Comparison of ENCODE assay signal across 30 mouse cellular contexts in genomic region chr17:80488918-80489317, GRCm38 (mm10). TPM values are rescaled to one million over a fixed set of nuclear protein-coding genes. Genes with fewer than 3 reads are reported as not detected.
A peak's percentile ranks its signal among the peaks of the same experiment; 100 is the strongest.
DNase-seq lines count a peak whose midpoint lies in the region; ATAC-seq and TF ChIP-seq lines count a peak whose summit lies in the region.
"Had no signal": no experiment of that assay in that cellular context is flagged by ENCODE, and none has a peak within 500 bp of the region (broad histone marks: within the 10 kb centered on the region; RNA-seq: fewer than 3 reads in every experiment).

No protein-coding gene starts in this region.

- no peaks in the 10 kb centered on the region for H3K9me3 ChIP-seq in kidney, embryonic 14.5 days (ENCODE audit: control insufficient read depth, low read length)
- H3K9me3 ChIP-seq in lung, embryonic 14.5 days (ENCODE audit: low read depth, low read length) = no peaks in the 10 kb centered on the region
- H3K9me3 ChIP-seq in lung, postnatal 0 days (ENCODE audit: low read length) = no peaks in the 10 kb centered on the region
- H3K9me3 ChIP-seq: embryonic facial prominence, embryonic 13.5 days; G1E; hindbrain, embryonic 10.5 days; intestine, embryonic 15.5 days; limb, embryonic 15.5 days; midbrain, embryonic 13.5 days had no signal

- TF ChIP-seq POLR2A in kidney, adult 2 months (IDR thresholded peaks at IDR 0.05; ENCODE audit: low read depth, low read length) = no peak
- no peak for TF ChIP-seq POLR2A in brain, embryonic 14.5 days (IDR thresholded peaks at IDR 0.05; ENCODE audit: borderline replicate concordance, extremely low read depth, insufficient read depth, insufficient read length, poor library complexity, severe bottlenecking)

- 43% methylated on average over 3 of the region's 3 CpGs for WGBS in kidney, adult 2 months
- WGBS in kidney, embryonic 14.5 days = 68% methylated on average over 3 of the region's 3 CpGs
- 45% methylated on average over 3 of the region's 3 CpGs for WGBS in lung, embryonic 14.5 days
- WGBS in lung, postnatal 0 days = 30% methylated on average over 3 of the region's 3 CpGs

- intact Hi-C loops in heart, postnatal 14 days (cut with DNase I) = no loop called here

- no peak overlapping the region for H3K4me3 ChIP-seq in kidney, adult 2 months (ENCODE audit: insufficient read depth, low read depth, low read length)
- no peak overlapping the region for H3K4me3 ChIP-seq in kidney, embryonic 14.5 days (ENCODE audit: low read length)
- H3K4me3 ChIP-seq in lung, embryonic 14.5 days (ENCODE audit: low read depth, low read length) = no peak overlapping the region
- H3K4me3 ChIP-seq in lung, postnatal 0 days (ENCODE audit: low read depth, low read length) = no peak overlapping the region
- H3K4me3 ChIP-seq: embryonic facial prominence, embryonic 13.5 days; hindbrain, embryonic 10.5 days; intestine, embryonic 15.5 days; limb, embryonic 15.5 days; megakaryocyte, embryonic 14.5 days; midbrain, embryonic 13.5 days had no signal

- no peak overlapping the region for H3K27ac ChIP-seq in kidney, adult 2 months (ENCODE audit: insufficient read depth, low read depth, low read length)
- H3K27ac ChIP-seq in kidney, embryonic 14.5 days (ENCODE audit: low read depth, low read length) = no peak overlapping the region
- peak overlapping the region; percentile 62; the same call in 1 of the 2 replicates for H3K27ac ChIP-seq in lung, embryonic 14.5 days (ENCODE audit: low read depth)
- no peak overlapping the region for H3K27ac ChIP-seq in lung, postnatal 0 days (ENCODE audit: low read length)
- H3K27ac ChIP-seq: embryonic facial prominence, embryonic 13.5 days; hindbrain, embryonic 10.5 days; intestine, embryonic 15.5 days; limb, embryonic 15.5 days; liver, embryonic 14.5 days; midbrain, embryonic 13.5 days; stomach, postnatal 0 days had no signal

- no peak for TF ChIP-seq EP300 in lung, postnatal 0 days (IDR thresholded peaks at IDR 0.05)

- H3K36me3 ChIP-seq in kidney, adult 2 months (ENCODE audit: control insufficient read depth, insufficient read depth, low read length) = no peaks in the 10 kb centered on the region
- no peaks in the 10 kb centered on the region for H3K36me3 ChIP-seq in kidney, embryonic 14.5 days (ENCODE audit: control insufficient read depth, insufficient read depth, low read length)
- no peaks in the 10 kb centered on the region for H3K36me3 ChIP-seq in lung, embryonic 14.5 days (ENCODE audit: insufficient read depth)
- no peaks in the 10 kb centered on the region for H3K36me3 ChIP-seq in lung, postnatal 0 days (ENCODE audit: insufficient read depth, low read length)
- H3K36me3 ChIP-seq: embryonic facial prominence, embryonic 13.5 days; G1E; hindbrain, embryonic 10.5 days; intestine, embryonic 15.5 days; limb, embryonic 15.5 days; midbrain, embryonic 13.5 days had no signal

- TF ChIP-seq CTCF in kidney, adult 2 months (conservative IDR thresholded peaks at IDR 0.05; ENCODE audit: insufficient read depth, insufficient read length, low read depth, low read length) = no peak
- no peak for TF ChIP-seq CTCF in lung, embryonic 14.5 days (IDR thresholded peaks at IDR 0.05; ENCODE audit: low read depth)
- no peak for TF ChIP-seq CTCF in lung, postnatal 0 days (IDR thresholded peaks at IDR 0.05)
- TF ChIP-seq CTCF in brain, embryonic 14.5 days (IDR thresholded peaks at IDR 0.05; ENCODE audit: borderline replicate concordance, extremely low read depth, insufficient read depth, insufficient read length) = no peak

- no peak overlapping the region for H3K9ac ChIP-seq in kidney, embryonic 14.5 days (ENCODE audit: low read depth, low read length)
- H3K9ac ChIP-seq in lung, embryonic 14.5 days = no peak overlapping the region
- no peak overlapping the region for H3K9ac ChIP-seq in lung, postnatal 0 days (replicated peaks; ENCODE audit: low read depth)
- H3K9ac ChIP-seq: embryonic facial prominence, embryonic 13.5 days; intestine, embryonic 15.5 days; limb, embryonic 15.5 days; liver, embryonic 14.5 days; midbrain, embryonic 13.5 days had no signal

- no peaks in the 10 kb centered on the region for H3K4me1 ChIP-seq in kidney, adult 2 months (ENCODE audit: control insufficient read depth, insufficient read depth, low read length)
- no peaks in the 10 kb centered on the region for H3K4me1 ChIP-seq in kidney, embryonic 14.5 days (ENCODE audit: control insufficient read depth, insufficient read depth, low read length)
- peaks cover 6% of the 10 kb centered on the region for H3K4me1 ChIP-seq in lung, embryonic 14.5 days (ENCODE audit: insufficient read depth)
- H3K4me1 ChIP-seq in lung, postnatal 0 days (ENCODE audit: insufficient read depth, low read depth, low read length) = no peaks in the 10 kb centered on the region
- H3K4me1 ChIP-seq: hindbrain, embryonic 10.5 days; intestine, embryonic 15.5 days; limb, embryonic 15.5 days; midbrain, embryonic 13.5 days had no signal

- ATAC-seq in kidney, embryonic 14.5 days (ENCODE audit: low FRiP score, low TSS enrichment) = no peak
- peak; percentile 64 for ATAC-seq in lung, embryonic 14.5 days (ENCODE audit: insufficient read depth)
- no peak for ATAC-seq in lung, postnatal 0 days
- no peak for ATAC-seq in megakaryocyte progenitor cell, adult 5-6 weeks (replicated peaks; ENCODE audit: poor library complexity)
- ATAC-seq: activated CD4-positive, CD25-positive, alpha-beta regulatory T cell, adult 4 months; hindbrain, embryonic 16.5 days; intestine, embryonic 15.5 days; midbrain, embryonic 13.5 days had no signal

- H3K27me3 ChIP-seq in kidney, adult 2 months (replicated peaks; ENCODE audit: control insufficient read depth, insufficient read depth, low read length) = no peaks in the 10 kb centered on the region
- H3K27me3 ChIP-seq in kidney, embryonic 14.5 days (ENCODE audit: control insufficient read depth, insufficient read depth, low read length) = no peaks in the 10 kb centered on the region
- H3K27me3 ChIP-seq in lung, embryonic 14.5 days (ENCODE audit: insufficient read depth, low read length) = no peaks in the 10 kb centered on the region
- no peaks in the 10 kb centered on the region for H3K27me3 ChIP-seq in lung, postnatal 0 days (replicated peaks; ENCODE audit: insufficient read depth, low read length)
- H3K27me3 ChIP-seq: CH12.LX; embryonic facial prominence, embryonic 13.5 days; intestine, embryonic 15.5 days; limb, embryonic 15.5 days; megakaryocyte, embryonic 14.5 days; midbrain, embryonic 13.5 days had no signal

- DNase-seq in heart, adult 11 months = peak; percentile 10
- DNase-seq in heart, postnatal 14 days = no peak
- peak; percentile 12 for DNase-seq in kidney, adult 2 months
- DNase-seq in lung, embryonic 14.5 days = peak; percentile 83
- no peak for DNase-seq in lung, postnatal 0 days (ENCODE audit: low spot score)
- peak; percentile 52 for DNase-seq in brain, embryonic 14.5 days (ENCODE audit: low read depth)
- DNase-seq: adrenal gland, adult 8-10 months; B cell, adult 2 months; cerebellum, adult 18-20 months; cerebellum, postnatal 25 days; gastrocnemius, postnatal 25 days; kidney, postnatal 36 days; layer of hippocampus, adult 9-11 months; lung, postnatal 10 days; thymus, adult 2 months; thymus, postnatal 4 days had no signal

- no peak overlapping the region for H3K4me2 ChIP-seq in kidney, embryonic 14.5 days (replicated peaks; ENCODE audit: low read depth, low read length)
- no peak overlapping the region for H3K4me2 ChIP-seq in lung, embryonic 14.5 days
- no peak overlapping the region for H3K4me2 ChIP-seq in lung, postnatal 0 days (replicated peaks; ENCODE audit: low read depth, low read length)
- H3K4me2 ChIP-seq: embryonic facial prominence, embryonic 13.5 days; intestine, embryonic 15.5 days; limb, embryonic 15.5 days; midbrain, embryonic 13.5 days had no signal

RNA-seq across cellular contexts. Expression of gene Sos1, which starts 8.7 kb away (rescaled TPM):
- total RNA-seq in heart, postnatal 14 days (2021) = 10 to 100 TPM; 14.1 to 15.6 TPM
- polyA plus RNA-seq in kidney, adult 2 months (2012; rRNA removed) = 3.7 and 4.9 TPM in 2 replicates
- polyA plus RNA-seq in kidney, embryonic 14.5 days (2014; fragmentation: Nextera tagmentation; extraction: Ambion mirVana) = 8.6 and 9.2 TPM in 2 replicates
- 8.5 and 8.7 TPM in 2 replicates for polyA plus RNA-seq in lung, embryonic 14.5 days (2014; fragmentation: Nextera tagmentation; extraction: Ambion mirVana)
- 2.6 and 3.1 TPM in 2 replicates for polyA plus RNA-seq in lung, postnatal 0 days (2015; fragmentation: Nextera tagmentation; extraction: Ambion mirVana)
- polyA plus RNA-seq in brain, embryonic 14.5 days (2012; rRNA removed) = 11.9 and 21.9 TPM in 2 replicates
- total RNA-seq in megakaryocyte progenitor cell, adult 5-6 weeks (2015) = 21.1 and 22.9 TPM in 2 replicates
- 5.7 and 9.0 TPM in 2 replicates for total RNA-seq in megakaryocyte progenitor cell, adult 5-6 weeks (2017)

Comparison
In these comparisons a context has a peak if more than half of its experiments do, and no peak if none do; other contexts are left out.
1. DNase-seq: peak in heart, adult 11 months (single experiment), kidney, adult 2 months (single experiment), lung, embryonic 14.5 days (single experiment) and brain, embryonic 14.5 days (single experiment); none in heart, postnatal 14 days (0 of 2) and lung, postnatal 0 days (single experiment).